Mouse (Mus musculus): ENCODE measurements at regions not wholly inside any gene's neighbourhood (a gene's known extent, or its start where the extent isn't known, plus 50 kb on each side); places are given as distances from the start of the nearest gene placed in this dataset.

DNA sequence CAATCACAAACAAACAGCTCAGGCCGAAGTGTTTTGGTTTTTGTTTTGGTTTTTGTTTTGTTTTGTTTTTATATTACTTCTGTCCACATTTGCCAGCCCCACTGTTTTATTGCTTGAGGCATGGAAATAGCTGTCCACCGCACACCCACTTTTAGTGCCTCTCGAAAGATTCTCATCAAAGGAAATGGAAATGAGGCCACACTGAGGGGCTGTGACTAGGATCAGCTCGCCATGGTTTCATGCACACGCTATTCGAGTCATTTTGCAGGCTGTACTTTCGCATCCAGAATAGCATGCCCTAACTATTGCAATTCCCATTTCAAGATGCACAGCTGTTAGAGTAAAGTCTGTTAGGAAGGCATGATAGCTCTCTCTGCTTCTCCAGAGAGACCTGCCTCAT, 1543.4 kb upstream of the Tenm3 start:
- Histone ChIP-seq H3K4me2 (replicated peaks; ENCODE audit: low read depth, low read length, severe bottlenecking) (no peak overlapping the region), H3K27me3 (ENCODE audit: control insufficient read depth, insufficient read depth, low read length) (no peaks in the 10 kb centered on the region), H3K4me3 (replicated peaks; ENCODE audit: low read length) (no peak overlapping the region), H3K9ac (ENCODE audit: low read depth, low read length, severe bottlenecking) (no peak overlapping the region), H3K27ac (replicated peaks; ENCODE audit: low read depth, low read length) (no peak overlapping the region), H3K4me1 (ENCODE audit: control insufficient read depth, insufficient read depth, low read length) (no peaks in the 10 kb centered on the region), H3K9me3 (ENCODE audit: control insufficient read depth, low read length) (no peaks in the 10 kb centered on the region), H3K36me3 (ENCODE audit: control insufficient read depth, insufficient read depth, low read length) (no peaks in the 10 kb centered on the region)
- DNase-seq (ENCODE audit: low spot score) (no peak), ATAC-seq (ENCODE audit: low FRiP score, low read depth) (no peak)
- TF ChIP-seq POLR2A (IDR thresholded peaks at IDR 0.05; ENCODE audit: borderline replicate concordance, extremely low read depth, insufficient read depth, insufficient read length), result no peak
- 50% methylated on average over 7 of the region's 7 CpGs for WGBS

GRCm38 (mm10) chr8:50383697-50384096, 1539.9 kb upstream of the Tenm3 start:
- Histone ChIP-seq H3K36me3 (ENCODE audit: control insufficient read depth, insufficient read depth, low read length) (no peaks in the 10 kb centered on the region), H3K4me3 (replicated peaks; ENCODE audit: low read length) (no peak overlapping the region), H3K27ac (replicated peaks; ENCODE audit: low read depth, low read length) (no peak overlapping the region), H3K27me3 (ENCODE audit: control insufficient read depth, insufficient read depth, low read length) (no peaks in the 10 kb centered on the region), H3K9me3 (ENCODE audit: control insufficient read depth, low read length) (no peaks in the 10 kb centered on the region), H3K9ac (ENCODE audit: low read depth, low read length, severe bottlenecking) (no peak overlapping the region), H3K4me2 (replicated peaks; ENCODE audit: low read depth, low read length, severe bottlenecking) (no peak overlapping the region), H3K4me1 (ENCODE audit: control insufficient read depth, insufficient read depth, low read length) (peaks cover 4% of the 10 kb centered on the region)
- peak; percentile 38 for DNase-seq (ENCODE audit: low spot score)
- TF ChIP-seq POLR2A (IDR thresholded peaks at IDR 0.05; ENCODE audit: borderline replicate concordance, extremely low read depth, insufficient read depth, insufficient read length), result no peak
- WGBS, result 30% methylated on average over 2 of the region's 2 CpGs
- ATAC-seq (ENCODE audit: low FRiP score, low read depth), result peak; percentile 53; the same call in 1 of the 2 replicates

DNA sequence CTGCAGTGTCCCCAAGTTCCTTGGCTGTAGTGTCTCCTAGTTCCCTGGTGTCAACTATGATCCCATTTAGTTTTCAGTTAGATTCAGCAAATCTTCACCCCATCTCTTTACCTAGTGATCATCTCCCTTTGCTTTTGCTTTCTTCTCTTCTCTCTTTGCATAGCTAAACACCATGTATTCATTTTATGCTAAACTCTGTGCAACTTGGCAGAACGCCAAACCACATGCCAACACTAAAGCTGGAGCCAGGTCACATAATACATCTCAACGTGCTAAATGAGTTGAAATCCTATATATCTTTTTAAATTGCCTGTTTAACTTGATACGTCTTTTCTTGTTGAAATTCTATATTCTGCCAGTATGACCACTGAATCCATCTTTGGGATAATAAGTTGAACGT, 1536.0 kb upstream of the Tenm3 start:
- Histone ChIP-seq H3K9ac (ENCODE audit: low read depth, low read length, severe bottlenecking) (no peak overlapping the region), H3K9me3 (ENCODE audit: control insufficient read depth, low read length) (no peaks in the 10 kb centered on the region), H3K36me3 (ENCODE audit: control insufficient read depth, insufficient read depth, low read length) (no peaks in the 10 kb centered on the region), H3K4me1 (ENCODE audit: control insufficient read depth, insufficient read depth, low read length) (peaks cover 4% of the 10 kb centered on the region), H3K27ac (replicated peaks; ENCODE audit: low read depth, low read length) (no peak overlapping the region), H3K4me3 (replicated peaks; ENCODE audit: low read length) (no peak overlapping the region), H3K27me3 (ENCODE audit: control insufficient read depth, insufficient read depth, low read length) (no peaks in the 10 kb centered on the region), H3K4me2 (replicated peaks; ENCODE audit: low read depth, low read length, severe bottlenecking) (no peak overlapping the region)
- ATAC-seq (ENCODE audit: low FRiP score, low read depth), result no peak
- no peak for TF ChIP-seq POLR2A (IDR thresholded peaks at IDR 0.05; ENCODE audit: borderline replicate concordance, extremely low read depth, insufficient read depth, insufficient read length)
- 25% methylated on average over 4 of the region's 4 CpGs for WGBS
- DNase-seq (ENCODE audit: low spot score), result peak; percentile 29

DNA sequence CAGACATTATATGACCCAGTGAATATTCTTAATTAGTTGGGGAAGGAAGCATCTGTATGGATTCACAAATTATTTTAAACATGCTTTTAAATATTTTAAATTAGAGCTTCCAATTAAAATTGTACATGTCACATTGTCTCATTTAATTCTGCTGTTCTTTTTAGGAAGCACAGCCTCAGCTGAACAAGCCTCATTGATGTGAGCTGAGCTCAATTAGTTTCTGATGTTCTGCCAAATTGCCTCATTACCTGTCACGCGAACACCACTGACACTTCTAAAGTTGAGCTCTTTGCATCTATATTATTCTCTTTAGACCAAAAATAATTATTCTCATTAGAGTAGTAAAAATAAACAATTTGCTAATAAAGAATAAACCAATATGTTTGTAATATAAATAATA, 1530.0 kb upstream of the Tenm3 start:
- DNase-seq (ENCODE audit: low spot score) (no peak), ATAC-seq (ENCODE audit: low FRiP score, low read depth) (no peak)
- H3K4me2 ChIP-seq (replicated peaks; ENCODE audit: low read depth, low read length, severe bottlenecking), result no peak overlapping the region
- H3K27me3 ChIP-seq (ENCODE audit: control insufficient read depth, insufficient read depth, low read length), result no peaks in the 10 kb centered on the region
- TF ChIP-seq POLR2A (IDR thresholded peaks at IDR 0.05; ENCODE audit: borderline replicate concordance, extremely low read depth, insufficient read depth, insufficient read length), result no peak
- no peaks in the 10 kb centered on the region for H3K36me3 ChIP-seq (ENCODE audit: control insufficient read depth, insufficient read depth, low read length)
- no peaks in the 10 kb centered on the region for H3K9me3 ChIP-seq (ENCODE audit: control insufficient read depth, low read length)
- no peak overlapping the region for H3K9ac ChIP-seq (ENCODE audit: low read depth, low read length, severe bottlenecking)
- no peaks in the 10 kb centered on the region for H3K4me1 ChIP-seq (ENCODE audit: control insufficient read depth, insufficient read depth, low read length)
- no peak overlapping the region for H3K4me3 ChIP-seq (replicated peaks; ENCODE audit: low read length)
- 41% methylated on average over 2 of the region's 2 CpGs for WGBS
- H3K27ac ChIP-seq (replicated peaks; ENCODE audit: low read depth, low read length), result no peak overlapping the region

GRCm38 (mm10) chr8:50326485-50326884, 1482.7 kb upstream of the Tenm3 start:
- no peak overlapping the region for H3K9ac ChIP-seq (ENCODE audit: low read depth, low read length, severe bottlenecking)
- no peak for DNase-seq (ENCODE audit: low spot score)
- H3K4me3 ChIP-seq (replicated peaks; ENCODE audit: low read length), result no peak overlapping the region
- no peaks in the 10 kb centered on the region for H3K4me1 ChIP-seq (ENCODE audit: control insufficient read depth, insufficient read depth, low read length)
- no peak overlapping the region for H3K27ac ChIP-seq (replicated peaks; ENCODE audit: low read depth, low read length)
- H3K4me2 ChIP-seq (replicated peaks; ENCODE audit: low read depth, low read length, severe bottlenecking), result no peak overlapping the region
- H3K27me3 ChIP-seq (ENCODE audit: control insufficient read depth, insufficient read depth, low read length), result no peaks in the 10 kb centered on the region
- H3K36me3 ChIP-seq (ENCODE audit: control insufficient read depth, insufficient read depth, low read length), result no peaks in the 10 kb centered on the region
- TF ChIP-seq POLR2A (IDR thresholded peaks at IDR 0.05; ENCODE audit: borderline replicate concordance, extremely low read depth, insufficient read depth, insufficient read length), result no peak
- ATAC-seq (ENCODE audit: low FRiP score, low read depth), result no peak
- 44% methylated on average over 3 of the region's 3 CpGs for WGBS
- no peaks in the 10 kb centered on the region for H3K9me3 ChIP-seq (ENCODE audit: control insufficient read depth, low read length)

GRCm38 (mm10) chr8:50321356-50321963, 1477.7 kb upstream of the Tenm3 start:
- Histone ChIP-seq H3K27me3 (ENCODE audit: control insufficient read depth, insufficient read depth, low read length) (no peaks in the 10 kb centered on the region), H3K27ac (replicated peaks; ENCODE audit: low read depth, low read length) (no peak overlapping the region), H3K4me2 (replicated peaks; ENCODE audit: low read depth, low read length, severe bottlenecking) (no peak overlapping the region), H3K9me3 (ENCODE audit: control insufficient read depth, low read length) (no peaks in the 10 kb centered on the region), H3K36me3 (ENCODE audit: control insufficient read depth, insufficient read depth, low read length) (no peaks in the 10 kb centered on the region), H3K4me1 (ENCODE audit: control insufficient read depth, insufficient read depth, low read length) (no peaks in the 10 kb centered on the region), H3K9ac (ENCODE audit: low read depth, low read length, severe bottlenecking) (no peak overlapping the region), H3K4me3 (replicated peaks; ENCODE audit: low read length) (no peak overlapping the region)
- WGBS, result 19% methylated on average over 7 of the region's 7 CpGs
- no peak for TF ChIP-seq POLR2A (IDR thresholded peaks at IDR 0.05; ENCODE audit: borderline replicate concordance, extremely low read depth, insufficient read depth, insufficient read length)
- ATAC-seq (ENCODE audit: low FRiP score, low read depth) (no peak), DNase-seq (ENCODE audit: low spot score) (no peak)

All from limb, embryonic 14.5 days (tissue).